Mouse (Mus musculus) stomach, postnatal 0 days (tissue): Measurements from ENCODE around the gene Dazap2.
"Not testable (repeated sequence)": the region's sequence is repeated elsewhere in the genome, so short reads cannot be mapped to it uniquely, and the experiment has no call there.

ENCODE experiments used
- CTCF ChIP-seq: IDR thresholded peaks from 2 replicates; pipeline ENCODE4 v1.5.1; 2016; ENCODE audit warnings: antibody characterized with exemption, low read depth, mild to moderate bottlenecking, moderate library complexity
- EP300 ChIP-seq: optimal IDR thresholded peaks from 2 replicates; pipeline ENCODE3; 2016; ENCODE audit warnings: antibody characterized with exemption

GRCm38 (mm10) chr15:100621671-100622070, 6.5 kb downstream of the Dazap2 start:
- TF ChIP-seq EP300, CTCF: not testable (repeated sequence)
